Mouse (Mus musculus) small intestine, adult 2 months (tissue): Measurements from ENCODE around the gene Trim31. TPM values are rescaled to one million over a fixed set of nuclear protein-coding genes. Genes with fewer than 3 reads are reported as not detected.

Source experiments
- H3K27ac ChIP-seq: fragments of 200-500 bp; 2 replicates; pipeline ENCODE4 v1.5.1; 2012; ENCODE audit warnings: low read depth, low read length, control low read depth, inconsistent platforms; ENCODE audit not compliant: insufficient read depth
- H3K27me3 ChIP-seq: fragments of 200-500 bp; 2 replicates; pipeline ENCODE4 v1.6.1; 2012; ENCODE audit warnings: mild to moderate bottlenecking, moderate library complexity, low read length, inconsistent platforms; ENCODE audit not compliant: control insufficient read depth, insufficient read depth
- H3K36me3 ChIP-seq: fragments of 200-500 bp; 2 replicates; pipeline ENCODE4 v1.6.1; 2012; ENCODE audit warnings: mild to moderate bottlenecking, low read length, control low read depth, inconsistent platforms; ENCODE audit not compliant: control insufficient read depth, insufficient read depth
- H3K4me1 ChIP-seq: fragments of 200-500 bp; 2 replicates; pipeline ENCODE4 v1.6.1; 2012; ENCODE audit warnings: low read length, inconsistent platforms, mixed read lengths; ENCODE audit not compliant: control insufficient read depth, insufficient read depth, insufficient read length
- H3K4me3 ChIP-seq: fragments of 200-500 bp; 2 replicates; pipeline ENCODE4 v1.5.1; 2012; ENCODE audit warnings: low read depth, mild to moderate bottlenecking, control low read depth, inconsistent platforms, low read length, moderate library complexity
- CTCF ChIP-seq: fragments of 200-500 bp; IDR thresholded peaks from 2 replicates; pipeline ENCODE4 v1.5.1; 2012; ENCODE audit warnings: low read depth, mild to moderate bottlenecking, control low read depth, inconsistent platforms, low read length, moderate library complexity, mixed read lengths; ENCODE audit not compliant: insufficient replicate concordance, insufficient read length; ENCODE audit errors: extremely low read depth
- POLR2A ChIP-seq: fragments of 200-500 bp; IDR thresholded peaks from 2 replicates; pipeline ENCODE4 v1.6.1; 2012; ENCODE audit warnings: low read depth, mild to moderate bottlenecking, control low read depth, inconsistent platforms, low read length, moderate library complexity
- WGBS: fragments of 180-500 bp; shearing (Covaris S2); methylation state at CpG from one replicate; pipeline ENCODE4 v1.1.7; 2018; 5-methylcytosine and 5-hydroxymethylcytosine counted together
- polyA plus RNA-seq: library from polyadenylated mRNA; depleted of rRNA; stranded (reverse); fragments of >200 nt; gene quantifications from 2 replicates; pipeline ENCODE4 v1.2.3, GENCODE M21; 2012

The Trim31 gene
- polyA plus RNA-seq, 1 experiment, result 57.0 TPM

- Histone ChIP-seq H3K36me3 (peaks cover 2% of the 10 kb centered on the region; the same call in 1 of the 2 replicates), H3K4me3 (no peak overlapping the region), H3K27ac (peak overlapping the region; percentile 79; the same call in 1 of the 2 replicates), H3K27me3 (no peaks in the 10 kb centered on the region), H3K4me1 (peaks cover 6% of the 10 kb centered on the region; the same call in 1 of the 2 replicates)
- 43% methylated on average over 1 of the region's 1 CpGs for WGBS
- TF ChIP-seq POLR2A, result no peak
- 0 out of 2 replicates have a peak, but pooled peaks have one; percentile 28 for TF ChIP-seq CTCF
Measured at GRCm38 (mm10) chr17:36896583-36896982, 1.3 kb upstream of the Trim31 start.

- no peak for TF ChIP-seq POLR2A
- no peak for TF ChIP-seq CTCF
- Histone ChIP-seq H3K36me3 (peaks cover 5% of the 10 kb centered on the region), H3K27me3 (no peaks in the 10 kb centered on the region), H3K4me3 (no peak overlapping the region), H3K4me1 (peaks cover 6% of the 10 kb centered on the region; the same call in 1 of the 2 replicates), H3K27ac (peak overlapping the region; percentile 99)
Measured at GRCm38 (mm10) chr17:36897065-36897464, 853 bp upstream of the Trim31 start.

- 54% methylated on average over 4 of the region's 4 CpGs for WGBS
- H3K4me1 ChIP-seq, result peaks cover 2% of the 10 kb centered on the region; the same call in 1 of the 2 replicates
- peaks cover 11% of the 10 kb centered on the region for H3K36me3 ChIP-seq
- no peaks in the 10 kb centered on the region for H3K27me3 ChIP-seq
- TF ChIP-seq CTCF (peak; percentile 9; the same call in 1 of the 2 replicates), POLR2A (no peak)
- H3K27ac ChIP-seq, result peak overlapping the region; percentile 85
- peak overlapping the region; percentile 72 for H3K4me3 ChIP-seq
Measured at GRCm38 (mm10) chr17:36899376-36899775, 1.5 kb downstream of the Trim31 start.

- 35% methylated on average over 5 of the region's 5 CpGs for WGBS
- Histone ChIP-seq H3K27me3 (no peaks in the 10 kb centered on the region), H3K36me3 (peaks cover 15% of the 10 kb centered on the region), H3K27ac (peak overlapping the region; percentile 85), H3K4me1 (peaks cover 2% of the 10 kb centered on the region; the same call in 1 of the 2 replicates), H3K4me3 (peak overlapping the region; percentile 72)
- TF ChIP-seq CTCF (no peak), POLR2A (peak; percentile 39; the same call in 1 of the 2 replicates)
Measured at GRCm38 (mm10) chr17:36900001-36900400, 2.1 kb downstream of the Trim31 start.

- TF ChIP-seq CTCF, result no peak
- TF ChIP-seq POLR2A, result no peak
- no peaks in the 10 kb centered on the region for H3K27me3 ChIP-seq
- 9% methylated on average over 1 of the region's 1 CpGs for WGBS
Measured at GRCm38 (mm10) chr17:36900691-36901090, 2.8 kb downstream of the Trim31 start.

GRCm38 (mm10) chr17:36903651-36904050 is 5.7 kb downstream of the Trim31 start:
- H3K4me1 ChIP-seq, result peaks cover 1% of the 10 kb centered on the region; the same call in 1 of the 2 replicates
- no peak overlapping the region for H3K27ac ChIP-seq
- H3K36me3 ChIP-seq, result peaks cover 47% of the 10 kb centered on the region
- 49% methylated on average over 3 of the region's 3 CpGs for WGBS
- no peak overlapping the region for H3K4me3 ChIP-seq
- H3K27me3 ChIP-seq, result no peaks in the 10 kb centered on the region
- TF ChIP-seq CTCF, result no peak
- TF ChIP-seq POLR2A, result no peak

More at GRCm38 (mm10) chr17:36900691-36901090, 2.8 kb downstream of the Trim31 start:
- Histone ChIP-seq H3K4me3 (peak overlapping the region; percentile 9; the same call in 1 of the 2 replicates), H3K4me1 (peaks cover 3% of the 10 kb centered on the region; the same call in 1 of the 2 replicates), H3K36me3 (peaks cover 22% of the 10 kb centered on the region), H3K27ac (no peak overlapping the region)

GRCm38 (mm10) chr17:36908235-36908634 is 10.3 kb downstream of the Trim31 start:
- 77% methylated on average over 1 of the region's 1 CpGs for WGBS

More at GRCm38 (mm10) chr17:36908235-36908634, 10.3 kb downstream of the Trim31 start:
- peaks cover 54% of the 10 kb centered on the region for H3K36me3 ChIP-seq
- no peaks in the 10 kb centered on the region for H3K27me3 ChIP-seq
- H3K27ac ChIP-seq, result no peak overlapping the region
- TF ChIP-seq POLR2A (no peak), CTCF (no peak)
- H3K4me1 ChIP-seq, result peaks cover 5% of the 10 kb centered on the region; the same call in 1 of the 2 replicates
- H3K4me3 ChIP-seq, result no peak overlapping the region
